Mouse (Mus musculus): ENCODE data around the gene Htr1f. TPM values are rescaled to one million over a fixed set of nuclear protein-coding genes. Genes with fewer than 3 reads are reported as not detected.

Gene Htr1f
- polyA plus RNA-seq, 1 experiment from 2014 or later: 0.18 TPM

DNA sequence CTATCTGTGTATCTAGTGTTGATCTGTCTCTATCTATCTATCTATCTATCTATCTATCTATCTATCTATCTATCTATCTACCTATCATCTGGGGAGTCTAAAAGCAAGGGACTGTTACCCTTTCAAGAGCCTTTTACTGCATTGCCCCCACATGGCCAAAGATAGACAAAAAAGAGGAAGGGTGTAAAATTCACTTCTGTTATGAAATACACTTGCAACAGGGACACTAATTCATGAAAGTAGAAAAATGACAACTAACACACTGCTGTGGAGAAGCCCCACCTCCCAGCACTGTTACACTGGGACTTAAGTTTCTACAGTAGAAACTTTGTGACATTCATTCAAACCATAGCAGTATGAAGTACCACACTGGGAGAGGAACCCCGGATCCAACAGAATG lies 170.9 kb downstream of the Htr1f start:
- Histone ChIP-seq H3K4me2 (replicated peaks) (no peak overlapping the region), H3K9me3 (no peaks in the 10 kb centered on the region), H3K27me3 (no peaks in the 10 kb centered on the region), H3K27ac (replicated peaks) (no peak overlapping the region), H3K36me3 (no peaks in the 10 kb centered on the region), H3K4me1 (no peaks in the 10 kb centered on the region), H3K4me3 (no peak overlapping the region), H3K9ac (replicated peaks) (no peak overlapping the region)
- WGBS: 85% methylated on average over 1 of the region's 1 CpGs
- ATAC-seq (ENCODE audit: low FRiP score, low read depth): no peak

DNA sequence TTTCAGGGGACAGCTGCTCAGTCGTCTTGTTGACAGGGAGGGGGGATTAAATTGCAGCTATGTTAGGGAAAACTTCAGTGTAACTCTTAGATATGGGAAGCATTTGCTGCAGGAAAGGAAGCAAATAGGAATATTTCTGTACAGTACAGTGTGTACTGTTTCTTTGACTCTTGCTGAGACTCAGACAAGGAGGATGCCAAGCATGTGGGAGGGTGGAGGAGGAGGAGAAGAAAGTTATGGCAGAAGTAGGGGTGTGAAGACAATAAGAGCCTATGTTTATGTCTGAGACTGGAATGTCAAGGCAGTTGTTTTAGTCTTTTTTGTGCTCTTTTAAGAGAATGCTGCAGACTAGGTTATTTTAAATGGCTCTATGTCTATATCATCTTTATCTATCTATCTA lies 171.6 kb downstream of the Htr1f start:
- H3K27me3 ChIP-seq: no peaks in the 10 kb centered on the region
- no peak overlapping the region for H3K27ac ChIP-seq (replicated peaks)
- no peaks in the 10 kb centered on the region for H3K36me3 ChIP-seq
- no peaks in the 10 kb centered on the region for H3K4me1 ChIP-seq
- no peak overlapping the region for H3K4me2 ChIP-seq (replicated peaks)
- ATAC-seq (ENCODE audit: low FRiP score, low read depth): no peak
- no peak overlapping the region for H3K4me3 ChIP-seq
- no peaks in the 10 kb centered on the region for H3K9me3 ChIP-seq
- H3K9ac ChIP-seq (replicated peaks): no peak overlapping the region
- 77% methylated on average over 1 of the region's 1 CpGs for WGBS

DNA sequence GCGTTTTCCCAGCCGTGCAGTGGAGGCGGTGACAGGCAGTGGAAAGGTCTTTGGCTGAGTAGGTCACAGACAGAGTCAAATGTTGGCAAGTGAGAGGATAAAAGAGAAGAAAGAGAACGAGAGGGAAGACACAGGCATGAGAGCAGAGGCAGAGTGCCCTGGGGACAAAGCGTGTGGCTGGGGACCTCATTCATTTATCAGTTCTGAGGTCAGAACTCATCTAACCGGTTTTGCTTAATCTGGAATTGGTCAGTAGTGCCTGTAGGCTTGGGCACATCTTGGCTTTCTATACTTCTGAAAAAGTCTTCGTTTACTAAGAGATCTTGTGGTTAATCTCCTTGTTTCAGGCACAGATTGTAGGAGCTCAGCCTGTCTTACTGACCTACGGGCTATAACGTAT lies 182.2 kb downstream of the Htr1f start:
- no peaks in the 10 kb centered on the region for H3K36me3 ChIP-seq
- WGBS: 61% methylated on average over 9 of the region's 9 CpGs
- no peak overlapping the region for H3K9ac ChIP-seq (replicated peaks)
- no peak overlapping the region for H3K4me2 ChIP-seq (replicated peaks)
- ATAC-seq (ENCODE audit: low FRiP score, low read depth): no peak
- H3K4me1 ChIP-seq: no peaks in the 10 kb centered on the region
- no peak overlapping the region for H3K4me3 ChIP-seq
- no peaks in the 10 kb centered on the region for H3K27me3 ChIP-seq
- no peaks in the 10 kb centered on the region for H3K9me3 ChIP-seq
- no peak overlapping the region for H3K27ac ChIP-seq (replicated peaks)

DNA sequence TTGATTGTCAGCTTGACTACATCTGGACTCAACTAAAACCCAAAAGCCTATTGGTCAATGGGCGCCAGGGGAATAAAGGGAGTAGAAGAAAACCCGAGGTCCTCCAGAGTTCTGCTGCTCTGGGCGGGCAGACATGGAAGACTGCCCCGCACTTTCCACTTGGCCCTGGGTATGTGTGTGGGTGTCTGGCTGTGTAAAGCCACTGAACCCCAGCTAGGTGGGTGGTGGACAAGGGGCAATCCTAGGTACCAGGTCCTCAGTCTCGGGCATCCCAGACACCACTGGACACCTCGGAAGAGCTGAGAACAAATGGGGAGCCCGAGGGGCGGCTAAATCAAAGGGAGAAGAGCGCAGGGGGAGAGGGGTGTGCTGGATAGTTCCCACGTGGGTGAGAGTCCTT lies 196.9 kb downstream of the Htr1f start:
- no peak overlapping the region for H3K4me2 ChIP-seq (replicated peaks)
- no peaks in the 10 kb centered on the region for H3K27me3 ChIP-seq
- WGBS: 85% methylated on average over 10 of the region's 10 CpGs
- no peak overlapping the region for H3K27ac ChIP-seq (replicated peaks)
- no peaks in the 10 kb centered on the region for H3K36me3 ChIP-seq
- H3K4me1 ChIP-seq: no peaks in the 10 kb centered on the region
- no peaks in the 10 kb centered on the region for H3K9me3 ChIP-seq
- no peak for ATAC-seq (ENCODE audit: low FRiP score, low read depth)
- no peak overlapping the region for H3K4me3 ChIP-seq
- no peak overlapping the region for H3K9ac ChIP-seq (replicated peaks)

DNA sequence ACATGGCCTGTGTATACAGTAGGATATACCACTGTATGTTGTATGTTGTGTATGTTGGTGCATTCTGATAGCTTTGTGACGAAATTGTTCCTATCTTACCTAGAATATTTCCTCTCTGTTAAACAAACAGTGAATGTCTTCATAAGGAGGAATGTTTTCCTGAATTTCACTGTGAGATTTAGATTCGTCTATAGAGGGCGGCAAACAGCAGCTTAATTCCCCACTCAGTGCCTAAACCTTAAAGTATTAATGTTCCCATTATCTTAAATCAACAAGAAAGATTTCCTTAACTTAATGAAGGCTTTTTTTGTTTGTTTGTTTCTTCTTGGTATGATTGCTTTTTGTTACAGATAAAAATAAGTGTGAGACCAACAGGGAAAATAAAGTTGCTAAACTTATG lies 198.5 kb downstream of the Htr1f start:
- no peaks in the 10 kb centered on the region for H3K4me1 ChIP-seq
- no peaks in the 10 kb centered on the region for H3K27me3 ChIP-seq
- H3K27ac ChIP-seq (replicated peaks): no peak overlapping the region
- H3K9me3 ChIP-seq: no peaks in the 10 kb centered on the region
- no peak overlapping the region for H3K4me3 ChIP-seq
- no peak overlapping the region for H3K9ac ChIP-seq (replicated peaks)
- H3K36me3 ChIP-seq: no peaks in the 10 kb centered on the region
- no peak overlapping the region for H3K4me2 ChIP-seq (replicated peaks)
- ATAC-seq (ENCODE audit: low FRiP score, low read depth): no peak
- WGBS: 54% methylated on average over 3 of the region's 3 CpGs

- Histone ChIP-seq H3K27me3 (no peaks in the 10 kb centered on the region), H3K4me1 (no peaks in the 10 kb centered on the region), H3K9me3 (no peaks in the 10 kb centered on the region), H3K36me3 (no peaks in the 10 kb centered on the region), H3K9ac (replicated peaks) (no peak overlapping the region), H3K4me3 (no peak overlapping the region), H3K27ac (replicated peaks) (no peak overlapping the region), H3K4me2 (replicated peaks) (no peak overlapping the region)
- WGBS: 78% methylated on average over 2 of the region's 2 CpGs
- no peak for ATAC-seq (ENCODE audit: low FRiP score, low read depth)
Observed at GRCm38 (mm10) chr16:64903328-64903727, 202.3 kb downstream of the Htr1f start.

DNA sequence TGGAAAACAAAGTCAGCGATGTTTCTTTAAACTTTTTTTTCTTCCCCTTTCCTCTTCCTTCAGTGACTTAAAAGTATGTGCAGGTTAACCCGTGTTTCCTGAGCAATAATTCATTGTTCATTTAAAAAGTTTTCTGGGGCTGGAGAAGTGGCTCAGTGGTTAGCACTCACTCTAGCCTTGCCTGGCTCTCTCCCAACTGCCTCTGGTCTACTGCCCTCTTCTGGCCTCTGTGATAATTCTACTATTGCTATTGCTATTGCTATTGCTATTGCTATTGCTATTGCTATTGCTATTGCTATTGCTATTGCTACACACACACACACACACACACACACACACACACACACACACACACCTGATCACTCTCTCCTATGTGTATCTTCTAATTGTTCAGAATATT lies 206.6 kb downstream of the Htr1f start:
- Histone ChIP-seq H3K36me3 (no peaks in the 10 kb centered on the region), H3K27me3 (no peaks in the 10 kb centered on the region), H3K4me3 (no peak overlapping the region), H3K9ac (replicated peaks) (no peak overlapping the region), H3K4me1 (no peaks in the 10 kb centered on the region), H3K27ac (replicated peaks) (no peak overlapping the region), H3K4me2 (replicated peaks) (no peak overlapping the region), H3K9me3 (no peaks in the 10 kb centered on the region)
- no peak for ATAC-seq (ENCODE audit: low FRiP score, low read depth)
- WGBS: 80% methylated on average over 2 of the region's 2 CpGs

DNA sequence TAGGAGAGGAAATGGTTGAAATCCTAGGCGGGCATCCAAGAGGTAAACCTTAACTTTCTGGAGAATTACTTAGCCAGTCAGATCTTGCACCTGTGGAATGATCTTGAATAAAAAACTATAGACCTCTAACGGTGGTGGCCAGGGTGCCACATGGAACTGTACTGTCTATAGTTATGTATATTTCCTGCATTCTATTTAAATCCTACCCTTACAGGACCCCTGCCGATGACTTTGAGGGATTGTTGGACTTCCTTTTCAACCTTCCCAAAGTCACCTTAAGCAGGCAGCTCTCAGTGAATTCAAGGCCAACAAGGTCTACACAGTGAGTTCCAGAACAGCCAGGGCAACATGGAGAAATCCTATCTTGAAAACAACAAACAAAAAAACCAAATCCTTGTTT lies 216.2 kb downstream of the Htr1f start:
- no peak overlapping the region for H3K9ac ChIP-seq (replicated peaks)
- no peaks in the 10 kb centered on the region for H3K36me3 ChIP-seq
- no peak overlapping the region for H3K4me3 ChIP-seq
- no peak overlapping the region for H3K27ac ChIP-seq (replicated peaks)
- 91% methylated on average over 3 of the region's 3 CpGs for WGBS
- no peak overlapping the region for H3K4me2 ChIP-seq (replicated peaks)
- H3K27me3 ChIP-seq: no peaks in the 10 kb centered on the region
- no peaks in the 10 kb centered on the region for H3K9me3 ChIP-seq
- peaks cover 6% of the 10 kb centered on the region; the same call in 1 of the 2 replicates for H3K4me1 ChIP-seq
- no peak for ATAC-seq (ENCODE audit: low FRiP score, low read depth)

DNA sequence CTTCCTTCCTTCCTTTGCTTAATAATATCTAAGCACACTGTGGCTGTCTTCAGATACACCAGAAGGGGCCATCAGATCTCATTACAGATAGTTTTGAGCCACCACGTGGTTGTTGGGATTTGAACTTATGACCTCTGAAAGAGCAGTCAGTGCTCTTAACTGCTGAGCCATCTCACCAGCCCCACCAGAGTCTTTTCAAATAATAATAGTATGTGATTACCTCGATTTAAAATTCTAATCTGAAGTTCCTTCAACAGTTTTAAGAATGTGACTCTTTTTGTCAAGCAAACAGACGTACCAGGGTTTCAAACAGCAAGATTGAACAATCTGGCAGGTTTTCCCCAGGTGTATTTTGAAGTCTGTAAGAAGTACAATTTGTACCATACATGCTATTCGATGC lies 220.1 kb downstream of the Htr1f start:
- ATAC-seq (ENCODE audit: low FRiP score, low read depth): no peak
- no peak overlapping the region for H3K9ac ChIP-seq (replicated peaks)
- no peak overlapping the region for H3K4me2 ChIP-seq (replicated peaks)
- H3K27ac ChIP-seq (replicated peaks): no peak overlapping the region
- H3K9me3 ChIP-seq: no peaks in the 10 kb centered on the region
- WGBS: 37% methylated on average over 4 of the region's 4 CpGs
- peaks cover 8% of the 10 kb centered on the region; the same call in 1 of the 2 replicates for H3K4me1 ChIP-seq
- no peak overlapping the region for H3K4me3 ChIP-seq
- H3K27me3 ChIP-seq: no peaks in the 10 kb centered on the region
- H3K36me3 ChIP-seq: no peaks in the 10 kb centered on the region

- Histone ChIP-seq H3K4me3 (no peak overlapping the region), H3K27ac (replicated peaks) (no peak overlapping the region), H3K9ac (replicated peaks) (no peak overlapping the region), H3K4me2 (replicated peaks) (no peak overlapping the region), H3K4me1 (peaks cover 8% of the 10 kb centered on the region; the same call in 1 of the 2 replicates), H3K27me3 (no peaks in the 10 kb centered on the region), H3K36me3 (no peaks in the 10 kb centered on the region), H3K9me3 (no peaks in the 10 kb centered on the region)
- WGBS: 24% methylated on average over 3 of the region's 3 CpGs
- no peak for ATAC-seq (ENCODE audit: low FRiP score, low read depth)
Observed at GRCm38 (mm10) chr16:64885142-64885541, 220.5 kb downstream of the Htr1f start.

GRCm38 (mm10) chr16:64884420-64884838 lies 221.2 kb downstream of the Htr1f start:
- no peak overlapping the region for H3K4me3 ChIP-seq
- peaks cover 8% of the 10 kb centered on the region; the same call in 1 of the 2 replicates for H3K4me1 ChIP-seq
- no peak for ATAC-seq (ENCODE audit: low FRiP score, low read depth)
- H3K36me3 ChIP-seq: no peaks in the 10 kb centered on the region
- H3K9me3 ChIP-seq: no peaks in the 10 kb centered on the region
- no peak overlapping the region for H3K4me2 ChIP-seq (replicated peaks)
- WGBS: 38% methylated on average over 3 of the region's 3 CpGs
- H3K27me3 ChIP-seq: no peaks in the 10 kb centered on the region
- no peak overlapping the region for H3K27ac ChIP-seq (replicated peaks)
- H3K9ac ChIP-seq (replicated peaks): no peak overlapping the region

- no peak overlapping the region for H3K27ac ChIP-seq (replicated peaks)
- peaks cover 8% of the 10 kb centered on the region; the same call in 1 of the 2 replicates for H3K4me1 ChIP-seq
- no peaks in the 10 kb centered on the region for H3K36me3 ChIP-seq
- H3K9ac ChIP-seq (replicated peaks): no peak overlapping the region
- H3K4me3 ChIP-seq: no peak overlapping the region
- no peak overlapping the region for H3K4me2 ChIP-seq (replicated peaks)
- WGBS: 71% methylated on average over 5 of the region's 5 CpGs
- ATAC-seq (ENCODE audit: low FRiP score, low read depth): no peak
- H3K27me3 ChIP-seq: no peaks in the 10 kb centered on the region
- H3K9me3 ChIP-seq: no peaks in the 10 kb centered on the region
Observed at GRCm38 (mm10) chr16:64883896-64884295, 221.8 kb downstream of the Htr1f start.

- 84% methylated on average over 2 of the region's 2 CpGs for WGBS
- H3K36me3 ChIP-seq: no peaks in the 10 kb centered on the region
- ATAC-seq (ENCODE audit: low FRiP score, low read depth): no peak
Observed at GRCm38 (mm10) chr16:64881442-64881841, 224.2 kb downstream of the Htr1f start.

More at GRCm38 (mm10) chr16:64881442-64881841, 224.2 kb downstream of the Htr1f start:
- Histone ChIP-seq H3K27me3 (no peaks in the 10 kb centered on the region), H3K27ac (replicated peaks) (no peak overlapping the region), H3K9ac (replicated peaks) (no peak overlapping the region), H3K4me1 (peaks cover 8% of the 10 kb centered on the region; the same call in 1 of the 2 replicates), H3K4me2 (replicated peaks) (no peak overlapping the region), H3K4me3 (no peak overlapping the region), H3K9me3 (no peaks in the 10 kb centered on the region)

Data from midbrain, embryonic 12.5 days (tissue).